Mouse (Mus musculus): ENCODE results near the gene Gm21913.
"Not testable (repeated sequence)": the region's sequence is repeated elsewhere in the genome, so short reads cannot be mapped to it uniquely, and the experiment has no call there.

Gene Gm21913

DNA sequence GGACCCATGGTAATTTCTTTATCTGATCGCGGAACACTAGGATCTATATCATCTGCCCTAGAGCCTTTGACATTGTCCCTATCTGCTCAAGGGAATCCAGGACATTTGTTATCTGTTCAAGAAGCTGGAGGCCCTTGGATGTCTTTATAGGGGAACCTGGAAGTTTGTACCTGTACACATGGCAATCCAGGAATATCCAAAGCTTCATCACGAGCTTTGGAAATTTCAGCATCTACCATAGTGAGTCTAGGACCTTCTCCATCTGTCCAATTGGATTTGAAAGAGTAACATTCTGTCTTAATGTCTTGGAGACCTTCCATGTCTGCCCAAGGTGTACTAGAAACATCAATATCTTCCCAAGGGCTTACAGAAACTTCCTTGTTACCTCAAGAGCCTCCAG is at the start of gene Gm21913:
Gene Gm21913 (plus strand): TSS at position 301 of the 400 bp plus-strand sequence.
- not testable (repeated sequence) for DNase-seq

All from kidney, postnatal 36 days (tissue).